Mouse (Mus musculus) kidney, embryonic 14.5 days (tissue): ENCODE data around the gene Rimbp3. TPM values are rescaled to one million over a fixed set of nuclear protein-coding genes. Genes with fewer than 3 reads are reported as not detected.
A peak's percentile ranks its signal among the peaks of the same experiment; 100 is the strongest.

Source experiments
- ATAC-seq: fragments of 200-750 bp; cut with Nextera tagmentation; 2 replicates; pipeline ENCODE4 v1.8.0; 2017; ENCODE audit warnings: moderate number of reproducible peaks, mild to moderate bottlenecking, moderate TSS enrichment, moderate library complexity; ENCODE audit not compliant: low FRiP score, low TSS enrichment
- H3K27ac ChIP-seq: fragments of 300-500 bp; sonication (generic); 2 replicates; pipeline ENCODE4 v1.5.1; 2014; ENCODE audit warnings: low read depth, mild to moderate bottlenecking, low read length, moderate library complexity, mixed read lengths
- H3K27me3 ChIP-seq: fragments of 300-500 bp; sonication (generic); 2 replicates; pipeline ENCODE4 v1.6.1; 2014; ENCODE audit warnings: mild to moderate bottlenecking, low read length; ENCODE audit not compliant: control insufficient read depth, insufficient read depth
- H3K36me3 ChIP-seq: fragments of 300-500 bp; sonication (generic); 2 replicates; pipeline ENCODE4 v1.6.1; 2014; ENCODE audit warnings: low read length, mixed read lengths; ENCODE audit not compliant: control insufficient read depth, insufficient read depth
- H3K4me1 ChIP-seq: fragments of 300-500 bp; sonication (generic); 2 replicates; pipeline ENCODE4 v1.6.1; 2014; ENCODE audit warnings: low read length, mixed read lengths; ENCODE audit not compliant: control insufficient read depth, insufficient read depth
- H3K4me2 ChIP-seq: fragments of 300-500 bp; sonication (generic); replicated peaks from 2 replicates; pipeline ENCODE4 v1.6.1; 2014; ENCODE audit warnings: low read depth, mild to moderate bottlenecking, low read length
- H3K4me3 ChIP-seq: fragments of 300-500 bp; sonication (generic); 2 replicates; pipeline ENCODE4 v1.5.1; 2014; ENCODE audit warnings: mild to moderate bottlenecking, low read length
- H3K9ac ChIP-seq: fragments of 300-500 bp; sonication (generic); 2 replicates; pipeline ENCODE4 v1.6.1; 2014; ENCODE audit warnings: low read depth, mild to moderate bottlenecking, low read length, moderate library complexity
- H3K9me3 ChIP-seq: fragments of 300-500 bp; sonication (generic); 2 replicates; pipeline ENCODE4 v1.6.1; 2016; ENCODE audit warnings: low read length; ENCODE audit not compliant: control insufficient read depth
- WGBS: fragments of 180-500 bp; shearing (Covaris S2); extraction: QIAGEN DNeasy Blood & Tissue Kit; methylation state at CpG from one replicate; pipeline ENCODE4 v1.1.7; 2014; 5-methylcytosine and 5-hydroxymethylcytosine counted together
- polyA plus RNA-seq: library from polyadenylated mRNA; unstranded; fragments of >200 nt; fragmentation: Nextera tagmentation; extraction: Ambion mirVana; gene quantifications from 2 replicates; pipeline ENCODE4 v1.2.1, GENCODE M21; 2014

Gene Rimbp3
- polyA plus RNA-seq, 1 experiment from 2014 or later = 0.27 TPM

- Histone ChIP-seq H3K4me2 (no peak overlapping the region), H3K4me1 (no peaks in the 10 kb centered on the region), H3K27ac (no peak overlapping the region), H3K9me3 (no peaks in the 10 kb centered on the region), H3K9ac (no peak overlapping the region), H3K27me3 (no peaks in the 10 kb centered on the region), H3K36me3 (peaks cover 11% of the 10 kb centered on the region), H3K4me3 (no peak overlapping the region)
- ATAC-seq = no peak
- WGBS = 84% methylated on average over 3 of the region's 3 CpGs
These were observed 25.4 kb upstream of the Rimbp3 start for GRCm38 (mm10) chr16:17183003-17183402.

DNA sequence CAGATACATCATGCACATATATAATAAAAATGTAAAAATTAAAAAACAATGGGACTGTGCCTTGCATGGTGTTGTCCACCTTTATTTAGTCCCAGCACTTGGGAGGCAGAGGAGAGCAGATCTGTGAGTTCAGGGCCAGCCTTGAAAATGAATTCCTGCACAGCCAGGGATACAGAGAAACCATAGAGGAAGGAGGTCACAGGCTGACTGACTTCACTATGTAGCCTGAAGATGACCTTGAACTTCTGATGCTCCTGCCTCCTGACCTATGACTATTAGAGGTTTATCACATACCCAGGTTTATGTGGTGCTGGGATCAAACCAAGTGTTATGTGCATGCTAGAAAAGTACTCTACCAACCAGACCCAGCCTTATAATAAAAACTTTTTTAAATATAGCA lies 22.9 kb upstream of the Rimbp3 start:
- H3K4me1 ChIP-seq = no peaks in the 10 kb centered on the region
- no peaks in the 10 kb centered on the region for H3K9me3 ChIP-seq
- H3K27ac ChIP-seq = no peak overlapping the region
- H3K4me3 ChIP-seq = no peak overlapping the region
- H3K4me2 ChIP-seq = no peak overlapping the region
- H3K27me3 ChIP-seq = no peaks in the 10 kb centered on the region
- peaks cover 11% of the 10 kb centered on the region for H3K36me3 ChIP-seq
- no peak for ATAC-seq
- H3K9ac ChIP-seq = no peak overlapping the region

DNA sequence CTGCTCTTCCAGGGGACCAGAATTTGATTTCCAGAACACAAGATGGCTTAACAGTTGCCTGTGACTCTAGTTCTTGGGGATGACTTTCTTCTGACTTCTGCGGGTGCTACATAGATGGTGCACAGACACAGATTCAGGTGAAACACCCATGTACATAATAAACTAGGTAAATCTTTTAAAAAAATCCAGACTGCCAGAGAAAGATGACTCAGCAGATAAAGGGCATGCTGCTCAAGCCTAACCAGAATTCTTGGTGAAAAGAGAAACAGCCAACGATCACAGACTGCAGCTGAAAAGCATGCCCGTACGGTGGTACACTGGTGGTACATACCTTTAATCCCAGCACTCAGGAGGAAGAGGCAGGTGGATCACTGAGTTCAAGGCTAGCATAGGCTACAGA lies 14.6 kb upstream of the Rimbp3 start:
- no peak for ATAC-seq
- Histone ChIP-seq H3K9me3 (no peaks in the 10 kb centered on the region), H3K4me3 (no peak overlapping the region), H3K4me1 (no peaks in the 10 kb centered on the region), H3K36me3 (0 out of 2 replicates have a peak, but pooled peaks cover 2% of the 10 kb centered on the region), H3K27me3 (no peaks in the 10 kb centered on the region), H3K27ac (no peak overlapping the region), H3K9ac (no peak overlapping the region), H3K4me2 (no peak overlapping the region)
- 95% methylated on average over 4 of the region's 4 CpGs for WGBS

GRCm38 (mm10) chr16:17200121-17200952 lies 8.1 kb upstream of the Rimbp3 start:
- no peak for ATAC-seq
- WGBS = 5% methylated on average over 24 of the region's 24 CpGs

GRCm38 (mm10) chr16:17200953-17201707 lies 7.3 kb upstream of the Rimbp3 start:
- peak overlapping the region; percentile 51; the same call in 1 of the 2 replicates for H3K27ac ChIP-seq
- H3K4me2 ChIP-seq = peak overlapping the region; percentile 63
- under 1% methylated on average over 71 of the region's 72 CpGs for WGBS
- peak; percentile 89 for ATAC-seq
- peak overlapping the region; percentile 87 for H3K4me3 ChIP-seq
- H3K9ac ChIP-seq = peak overlapping the region; percentile 98
- no peaks in the 10 kb centered on the region; the same call in 1 of the 2 replicates for H3K27me3 ChIP-seq
- H3K9me3 ChIP-seq = no peaks in the 10 kb centered on the region
- H3K4me1 ChIP-seq = peaks cover 8% of the 10 kb centered on the region
- H3K36me3 ChIP-seq = 0 out of 2 replicates have a peak, but pooled peaks cover 2% of the 10 kb centered on the region

More at GRCm38 (mm10) chr16:17200121-17200952, 8.1 kb upstream of the Rimbp3 start:
- H3K9me3 ChIP-seq = no peaks in the 10 kb centered on the region
- no peaks in the 10 kb centered on the region for H3K27me3 ChIP-seq
- no peak overlapping the region for H3K27ac ChIP-seq
- H3K9ac ChIP-seq = peak overlapping the region; percentile 98
- H3K4me2 ChIP-seq = peak overlapping the region; percentile 63
- 0 out of 2 replicates have a peak, but pooled peaks cover 2% of the 10 kb centered on the region for H3K36me3 ChIP-seq
- peak overlapping the region; percentile 87 for H3K4me3 ChIP-seq
- H3K4me1 ChIP-seq = peaks cover 8% of the 10 kb centered on the region

DNA sequence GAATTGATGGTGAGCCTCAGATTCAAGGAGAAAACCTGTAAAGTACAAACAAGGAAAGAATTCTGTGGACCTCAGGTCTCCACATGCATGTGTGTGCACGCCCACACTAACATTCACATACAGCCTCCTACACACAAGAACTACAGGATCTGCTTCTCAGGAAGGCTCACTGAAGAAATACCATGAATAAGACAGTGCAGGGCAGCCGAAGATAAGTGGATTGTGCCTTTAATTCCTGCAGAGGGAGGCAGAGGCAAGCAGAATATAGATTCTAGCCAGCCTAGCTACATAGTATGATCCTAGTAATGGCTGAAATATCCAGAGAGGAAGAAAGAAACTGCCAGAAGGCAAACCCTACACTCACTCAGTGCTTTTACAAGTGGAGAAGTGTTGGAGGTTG lies 6.4 kb upstream of the Rimbp3 start:
- Histone ChIP-seq H3K36me3 (0 out of 2 replicates have a peak, but pooled peaks cover 2% of the 10 kb centered on the region), H3K9ac (no peak overlapping the region), H3K4me1 (peaks cover 8% of the 10 kb centered on the region), H3K4me2 (no peak overlapping the region), H3K27ac (0 out of 2 replicates have a peak overlapping the region, but pooled peaks have one; percentile 13), H3K4me3 (no peak overlapping the region), H3K9me3 (no peaks in the 10 kb centered on the region), H3K27me3 (no peaks in the 10 kb centered on the region; the same call in 1 of the 2 replicates)
- ATAC-seq = peak; percentile 25; the same call in 1 of the 2 replicates
- WGBS = 48% methylated on average over 2 of the region's 2 CpGs

DNA sequence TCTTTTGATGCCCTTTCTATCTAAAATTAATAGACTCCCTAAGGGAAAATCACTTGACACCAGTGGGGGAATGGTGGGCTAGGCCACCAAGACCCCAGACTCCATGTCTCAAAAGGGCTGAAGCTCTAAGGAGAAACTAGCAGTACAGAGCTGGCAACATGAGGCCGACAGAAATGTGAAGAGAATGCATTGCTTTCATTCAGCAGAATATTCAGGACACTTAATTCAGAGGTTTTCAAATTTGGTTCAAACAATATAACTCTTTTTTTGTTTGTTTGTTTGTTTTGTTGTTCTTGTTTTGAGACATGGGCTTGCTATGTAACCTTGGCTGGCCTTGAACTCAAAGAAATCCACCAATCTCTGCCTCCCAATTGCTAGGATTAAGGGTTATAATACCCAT lies 5.9 kb upstream of the Rimbp3 start, which contains the start of gene Ube2l3:
Gene Ube2l3 (minus strand): TSS at position 101 of the 400 bp plus-strand sequence.
- no peak for ATAC-seq
- Histone ChIP-seq H3K4me2 (peak within 1 kb of the TSS; percentile 21; the same call in 1 of the 2 replicates), H3K27ac (0 out of 2 replicates have a peak within 1 kb of the TSS, but pooled peaks have one; percentile 13), H3K4me1 (peaks cover 8% of the 10 kb centered on the region), H3K27me3 (no peaks in the 10 kb centered on the region; the same call in none of the 2 replicates), H3K9me3 (no peaks in the 10 kb centered on the region), H3K4me3 (peak within 1 kb of the TSS; percentile 87), H3K9ac (peak within 1 kb of the TSS; percentile 98), H3K36me3 (0 out of 2 replicates have a peak, but pooled peaks cover 2% of the 10 kb centered on the region)
- 90% methylated on average over 1 of the region's 1 CpGs for WGBS

- ATAC-seq = no peak
- WGBS = 4% methylated on average over 6 of the region's 6 CpGs
- Histone ChIP-seq H3K4me1 (peaks cover 9% of the 10 kb centered on the region), H3K9ac (no peak overlapping the region), H3K36me3 (no peaks in the 10 kb centered on the region), H3K4me2 (no peak overlapping the region), H3K9me3 (no peaks in the 10 kb centered on the region), H3K27ac (no peak overlapping the region), H3K4me3 (no peak overlapping the region), H3K27me3 (no peaks in the 10 kb centered on the region; the same call in none of the 2 replicates)
These were observed 3.4 kb upstream of the Rimbp3 start for GRCm38 (mm10) chr16:17204990-17205389.
